Mouse (Mus musculus): ENCODE results near the gene Rbm7. TPM values are rescaled to one million over a fixed set of nuclear protein-coding genes. Genes with fewer than 3 reads are reported as not detected.
A peak's percentile ranks its signal among the peaks of the same experiment; 100 is the strongest.
"Not testable (repeated sequence)": the region's sequence is repeated elsewhere in the genome, so short reads cannot be mapped to it uniquely, and the experiment has no call there.

Rbm7 gene
- 70.2 and 76.3 TPM in 2 replicates for polyA plus RNA-seq (2015; fragmentation: Nextera tagmentation; extraction: Ambion mirVana)

DNA sequence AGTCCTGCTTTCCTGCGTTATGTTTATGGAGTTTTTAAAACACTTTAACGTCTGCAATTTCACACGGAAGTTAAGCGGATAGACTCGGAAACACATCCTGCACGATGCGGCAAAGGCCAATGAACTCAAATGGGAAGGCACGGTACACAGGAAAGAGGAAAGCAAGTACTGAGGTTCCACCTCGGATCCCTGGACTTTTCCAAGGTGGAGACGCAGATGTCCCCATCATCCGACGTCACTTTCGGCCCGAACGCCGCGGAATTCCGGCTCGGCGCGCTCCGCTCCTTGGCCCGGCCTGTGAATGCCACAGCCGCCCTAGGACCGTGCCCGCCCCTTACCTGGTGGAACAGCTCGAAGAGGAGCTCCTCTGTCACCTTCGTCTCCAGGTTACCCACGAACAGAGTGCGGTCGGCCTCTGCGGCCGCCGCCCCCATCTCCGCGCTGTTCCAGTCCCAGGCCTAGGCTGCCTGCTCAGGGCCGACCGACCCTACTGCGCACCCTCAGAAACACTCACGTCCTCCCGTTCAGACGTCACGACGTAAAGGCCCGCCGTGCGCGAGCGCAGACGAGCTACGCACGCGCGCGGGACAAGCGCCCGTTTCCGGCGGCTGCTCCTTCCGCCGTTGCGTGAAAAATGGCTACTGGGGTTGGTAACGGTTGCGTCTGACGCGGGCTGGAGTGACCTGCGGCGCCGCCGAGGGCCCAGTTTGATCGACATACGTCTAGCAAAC is at the start of gene Rbm7, which contains the start of gene Gm5617:
Gene Rbm7, minus strand, starts transcription at position 483 of the 731 bp plus-strand sequence.
Gene Gm5617, plus strand, starts transcription at position 626 of the 731 bp plus-strand sequence.
- no peaks in the 10 kb centered on the region for H3K9me3 ChIP-seq
- H3K27ac ChIP-seq: peak within 1 kb of the TSS; percentile 90
- no peaks in the 10 kb centered on the region for H3K27me3 ChIP-seq (replicated peaks)
- H3K4me1 ChIP-seq: peaks cover 22% of the 10 kb centered on the region
- peak within 1 kb of the TSS; percentile 61 for H3K4me3 ChIP-seq
- under 1% methylated on average over 72 of the region's 72 CpGs for WGBS
- ATAC-seq (replicated peaks): peak; percentile 100
- peak within 1 kb of the TSS; percentile 69 for H3K4me2 ChIP-seq
- peaks cover 19% of the 10 kb centered on the region for H3K36me3 ChIP-seq (replicated peaks)
- peak within 1 kb of the TSS; percentile 72 for H3K9ac ChIP-seq

DNA sequence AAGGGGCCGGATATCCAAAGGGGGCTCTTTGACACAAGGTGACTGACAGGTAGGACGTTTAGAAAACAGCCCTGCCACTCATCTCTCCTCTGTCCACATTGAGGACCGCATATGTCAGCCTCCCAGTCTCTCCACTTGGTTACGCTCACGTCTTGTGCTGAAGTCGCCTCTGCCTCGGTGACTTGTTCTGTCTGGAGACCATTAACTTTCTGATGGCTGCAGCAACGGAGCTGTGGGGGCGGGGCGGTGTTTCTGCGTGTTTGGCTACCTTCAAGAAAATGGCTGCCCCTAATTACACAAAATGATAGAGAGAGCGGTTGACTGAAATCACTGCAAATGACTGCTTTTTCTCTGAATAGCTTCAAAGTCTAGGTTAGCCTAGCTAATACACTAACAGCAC is 43.6 kb upstream of the Rbm7 start:
- WGBS: 12% methylated on average over 12 of the region's 12 CpGs
- H3K4me1 ChIP-seq: peaks cover 10% of the 10 kb centered on the region
- ATAC-seq (replicated peaks): no peak
- no peaks in the 10 kb centered on the region for H3K36me3 ChIP-seq (replicated peaks)
- peak overlapping the region; percentile 17; the same call in 1 of the 2 replicates for H3K27ac ChIP-seq
- H3K4me2 ChIP-seq: peak overlapping the region; percentile 49
- H3K4me3 ChIP-seq: peak overlapping the region; percentile 22
- no peaks in the 10 kb centered on the region; the same call in 1 of the 2 replicates for H3K9me3 ChIP-seq
- 0 out of 2 replicates have a peak overlapping the region, but pooled peaks have one; percentile 21 for H3K9ac ChIP-seq
- no peaks in the 10 kb centered on the region for H3K27me3 ChIP-seq (replicated peaks)

DNA sequence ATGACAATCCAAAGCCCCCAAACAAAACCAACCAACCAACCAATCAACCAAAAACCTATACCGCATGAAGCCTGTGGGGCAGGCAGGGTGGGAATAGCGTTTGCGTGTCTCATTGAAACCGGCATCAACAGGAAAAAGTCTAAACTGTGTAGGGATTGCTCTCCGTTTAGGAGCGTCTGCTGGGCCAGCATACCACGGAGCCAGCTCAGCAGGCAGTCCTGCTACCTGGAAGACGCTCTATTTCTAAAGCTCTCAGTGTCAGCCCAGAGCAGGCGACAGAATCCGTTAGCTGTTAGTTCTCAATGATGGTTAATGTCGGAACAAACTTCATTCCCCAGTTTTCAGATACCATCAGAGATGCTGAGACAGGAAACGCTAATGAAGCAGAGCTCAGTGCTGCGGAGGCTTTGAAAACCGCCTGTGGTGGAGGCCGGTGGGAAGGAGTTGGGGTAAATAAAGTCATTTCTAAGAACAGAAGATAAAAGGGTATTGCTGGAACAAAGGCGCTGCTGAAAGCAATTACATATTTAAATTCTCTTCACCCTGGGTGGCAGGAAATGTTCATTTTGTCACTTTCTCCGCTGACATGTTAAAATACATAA is 43.0 kb upstream of the Rbm7 start:
- H3K27me3 ChIP-seq (replicated peaks): no peaks in the 10 kb centered on the region
- H3K9me3 ChIP-seq: no peaks in the 10 kb centered on the region; the same call in 1 of the 2 replicates
- no peaks in the 10 kb centered on the region for H3K36me3 ChIP-seq (replicated peaks)
- no peak; the same call in 1 of the 2 replicates for ATAC-seq (replicated peaks)
- H3K4me1 ChIP-seq: peaks cover 10% of the 10 kb centered on the region
- H3K4me3 ChIP-seq: peak overlapping the region; percentile 22
- H3K4me2 ChIP-seq: peak overlapping the region; percentile 49
- peak overlapping the region; percentile 46; the same call in 1 of the 2 replicates for H3K27ac ChIP-seq
- H3K9ac ChIP-seq: peak overlapping the region; percentile 28
- under 1% methylated on average over 17 of the region's 17 CpGs for WGBS

DNA sequence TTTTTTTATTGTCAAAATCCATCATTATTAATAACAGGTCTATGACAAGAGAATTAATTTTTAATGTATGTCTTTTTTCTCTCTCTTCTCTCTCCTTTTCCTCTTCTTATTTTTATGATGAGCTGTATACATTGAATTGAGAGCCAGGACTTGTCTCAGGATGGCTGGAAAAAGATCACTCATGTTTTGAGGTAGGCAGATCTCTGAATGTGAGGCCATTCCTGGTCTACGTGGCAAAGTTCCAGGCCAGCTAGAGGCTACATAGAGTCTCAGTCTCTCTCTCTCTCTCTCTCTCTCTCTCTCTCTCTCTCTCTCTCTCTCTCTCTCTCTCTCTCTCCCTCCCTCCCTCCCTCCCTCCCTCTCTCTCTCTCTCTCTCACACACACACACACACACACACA is 42.5 kb upstream of the Rbm7 start:
- not testable (repeated sequence) for H3K9ac ChIP-seq; H3K4me3 ChIP-seq; H3K36me3 ChIP-seq (replicated peaks); H3K9me3 ChIP-seq; H3K27ac ChIP-seq; ATAC-seq (replicated peaks); H3K27me3 ChIP-seq (replicated peaks)
- H3K4me2 ChIP-seq: peak overlapping the region; percentile 49; the same call in 1 of the 2 replicates
- H3K4me1 ChIP-seq: peaks cover 10% of the 10 kb centered on the region
- WGBS: 27% methylated on average over 1 of the region's 1 CpGs

DNA sequence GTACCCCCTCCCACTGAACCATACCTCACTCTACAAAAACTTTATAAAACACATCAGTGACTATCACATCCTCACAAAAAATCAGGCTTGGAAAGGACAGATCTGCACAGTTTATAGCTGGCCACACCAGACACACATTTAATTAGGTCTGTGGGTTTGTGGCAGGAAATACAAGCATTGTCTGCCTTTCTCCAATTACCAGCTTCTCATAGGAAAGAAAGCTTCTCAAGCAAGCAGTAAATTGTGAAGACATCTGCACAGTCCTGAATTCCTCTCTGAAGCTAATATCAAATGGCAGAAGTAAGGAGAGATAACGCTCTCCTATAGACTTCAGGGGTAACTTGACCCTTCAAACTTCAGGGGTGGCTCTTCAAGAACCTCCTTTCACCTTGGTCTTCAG is 41.3 kb upstream of the Rbm7 start:
- Histone ChIP-seq H3K9me3 (no peaks in the 10 kb centered on the region), H3K4me1 (peaks cover 10% of the 10 kb centered on the region), H3K9ac (no peak overlapping the region), H3K4me2 (no peak overlapping the region), H3K27me3 (replicated peaks) (no peaks in the 10 kb centered on the region), H3K27ac (no peak overlapping the region), H3K4me3 (no peak overlapping the region), H3K36me3 (replicated peaks) (no peaks in the 10 kb centered on the region)
- 83% methylated on average over 1 of the region's 1 CpGs for WGBS
- no peak for ATAC-seq (replicated peaks)

DNA sequence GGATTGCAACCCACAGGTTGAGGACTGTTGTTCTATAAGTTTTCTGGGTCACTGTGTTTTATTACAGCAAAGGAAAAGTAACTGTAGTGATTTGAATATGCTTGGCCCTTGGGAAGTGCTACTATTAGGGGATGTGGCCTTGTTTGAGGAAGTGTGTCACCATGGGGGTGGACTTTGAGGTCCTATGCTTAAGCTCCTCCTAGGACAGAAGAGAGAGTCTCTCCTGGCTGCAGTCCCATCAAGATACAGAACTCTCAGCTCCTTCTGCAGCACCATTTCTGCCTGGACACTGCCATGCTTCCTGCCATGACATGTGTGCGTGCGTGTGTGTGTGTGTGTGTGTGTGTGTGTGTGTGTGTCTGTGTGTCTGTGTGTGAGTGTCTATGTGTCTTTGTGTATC is 37.6 kb upstream of the Rbm7 start:
- Histone ChIP-seq H3K4me3 (no peak overlapping the region), H3K27ac (no peak overlapping the region), H3K4me2 (no peak overlapping the region), H3K36me3 (replicated peaks) (no peaks in the 10 kb centered on the region), H3K9ac (no peak overlapping the region), H3K9me3 (no peaks in the 10 kb centered on the region), H3K4me1 (no peaks in the 10 kb centered on the region), H3K27me3 (replicated peaks) (no peaks in the 10 kb centered on the region)
- no peak for ATAC-seq (replicated peaks)
- WGBS: 97% methylated on average over 2 of the region's 2 CpGs

DNA sequence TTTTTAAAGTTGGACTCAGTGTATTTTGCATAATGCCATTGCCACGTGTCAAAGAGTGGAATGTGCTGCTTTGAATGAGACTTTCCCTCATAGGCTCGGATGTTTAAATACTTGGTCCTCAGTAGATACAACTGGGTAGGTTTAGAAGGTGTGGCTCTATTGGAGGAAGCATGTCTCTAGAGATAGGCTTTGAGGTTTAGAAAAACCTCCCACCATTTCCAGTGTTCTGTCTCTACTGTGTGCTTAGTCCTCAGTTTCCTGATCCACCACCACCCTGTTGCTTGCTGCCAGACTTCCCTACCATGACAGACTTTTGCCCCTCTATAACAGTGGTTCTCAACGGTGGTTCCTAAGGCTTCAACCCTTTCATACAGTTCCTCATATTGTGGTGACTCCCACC is 37.1 kb upstream of the Rbm7 start:
- no peaks in the 10 kb centered on the region for H3K4me1 ChIP-seq
- H3K27ac ChIP-seq: no peak overlapping the region
- H3K27me3 ChIP-seq (replicated peaks): no peaks in the 10 kb centered on the region
- ATAC-seq (replicated peaks): no peak
- no peak overlapping the region for H3K4me2 ChIP-seq
- H3K36me3 ChIP-seq (replicated peaks): no peaks in the 10 kb centered on the region
- no peaks in the 10 kb centered on the region for H3K9me3 ChIP-seq
- WGBS: 60% methylated on average over 3 of the region's 3 CpGs
- H3K4me3 ChIP-seq: no peak overlapping the region
- H3K9ac ChIP-seq: no peak overlapping the region

DNA sequence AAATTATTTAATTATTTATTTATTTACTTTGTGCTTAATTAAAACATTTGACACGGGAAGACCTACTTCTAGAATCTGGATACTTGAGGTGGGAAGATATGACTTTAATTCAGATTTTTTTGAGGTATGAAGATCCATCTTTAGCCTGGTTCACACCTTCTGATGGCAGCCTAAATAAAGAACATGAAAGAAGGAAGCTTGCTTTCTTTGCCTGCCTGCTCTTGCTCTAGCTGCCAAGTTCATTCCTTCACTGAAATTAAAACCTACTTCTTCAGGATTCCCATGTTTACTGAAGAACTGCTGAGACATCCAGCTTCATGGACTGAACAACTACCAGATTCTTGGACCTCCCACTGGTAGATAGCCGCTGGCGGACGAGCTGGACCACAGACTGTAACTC is 36.2 kb upstream of the Rbm7 start:
- Histone ChIP-seq H3K9me3 (no peaks in the 10 kb centered on the region), H3K27ac (no peak overlapping the region), H3K4me2 (no peak overlapping the region), H3K36me3 (replicated peaks) (no peaks in the 10 kb centered on the region), H3K4me3 (no peak overlapping the region), H3K4me1 (no peaks in the 10 kb centered on the region), H3K27me3 (replicated peaks) (no peaks in the 10 kb centered on the region), H3K9ac (no peak overlapping the region)
- ATAC-seq (replicated peaks): no peak
- WGBS: 89% methylated on average over 4 of the region's 4 CpGs

DNA sequence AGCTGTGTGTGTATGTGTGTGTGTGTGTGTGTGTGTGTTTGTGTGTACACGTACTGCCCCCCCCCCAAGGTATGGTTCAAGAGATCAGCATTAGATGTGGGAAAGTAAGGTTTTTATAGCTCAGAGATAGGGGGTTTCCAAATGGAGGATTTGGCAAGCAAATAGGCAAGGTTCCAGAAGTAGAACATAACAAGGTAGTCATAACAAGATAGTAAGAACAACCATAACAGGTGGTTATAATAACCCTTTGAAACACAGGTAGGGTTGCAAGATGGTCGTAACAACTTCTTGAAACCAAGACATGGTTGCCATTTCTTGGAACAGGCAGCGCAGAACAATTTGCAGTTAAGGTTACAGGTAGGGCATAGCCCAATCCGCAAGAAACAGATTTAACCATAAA is 31.4 kb upstream of the Rbm7 start:
- H3K9ac ChIP-seq: no peak overlapping the region
- no peaks in the 10 kb centered on the region for H3K4me1 ChIP-seq
- H3K4me3 ChIP-seq: no peak overlapping the region
- no peak overlapping the region for H3K27ac ChIP-seq
- H3K36me3 ChIP-seq (replicated peaks): no peaks in the 10 kb centered on the region
- ATAC-seq (replicated peaks): no peak
- H3K4me2 ChIP-seq: no peak overlapping the region
- H3K27me3 ChIP-seq (replicated peaks): no peaks in the 10 kb centered on the region
- 95% methylated on average over 4 of the region's 4 CpGs for WGBS
- no peaks in the 10 kb centered on the region for H3K9me3 ChIP-seq

DNA sequence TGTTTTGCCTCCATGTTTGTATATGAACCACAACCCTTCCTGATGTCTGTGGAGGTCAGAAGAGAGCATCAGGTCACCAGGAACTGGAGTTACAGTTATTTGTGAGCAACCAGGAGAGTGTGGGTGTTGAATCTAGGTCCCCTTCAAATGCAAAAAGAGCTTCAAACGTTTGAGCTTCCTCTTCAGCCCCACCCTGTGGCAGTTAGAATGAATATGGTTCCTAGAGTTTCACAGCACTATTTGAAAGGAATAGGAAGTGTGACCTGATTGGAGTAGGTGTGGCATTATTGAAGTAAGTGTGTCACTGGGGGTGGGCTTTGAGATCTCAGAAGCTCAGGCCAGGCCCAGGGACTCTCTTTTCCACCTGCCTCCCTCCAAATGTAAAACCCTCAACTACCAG is 30.5 kb upstream of the Rbm7 start:
- Histone ChIP-seq H3K4me2 (no peak overlapping the region), H3K36me3 (replicated peaks) (no peaks in the 10 kb centered on the region), H3K4me3 (no peak overlapping the region), H3K27ac (no peak overlapping the region), H3K9ac (no peak overlapping the region), H3K27me3 (replicated peaks) (no peaks in the 10 kb centered on the region), H3K4me1 (no peaks in the 10 kb centered on the region), H3K9me3 (no peaks in the 10 kb centered on the region)
- 26% methylated on average over 1 of the region's 1 CpGs for WGBS
- ATAC-seq (replicated peaks): no peak

DNA sequence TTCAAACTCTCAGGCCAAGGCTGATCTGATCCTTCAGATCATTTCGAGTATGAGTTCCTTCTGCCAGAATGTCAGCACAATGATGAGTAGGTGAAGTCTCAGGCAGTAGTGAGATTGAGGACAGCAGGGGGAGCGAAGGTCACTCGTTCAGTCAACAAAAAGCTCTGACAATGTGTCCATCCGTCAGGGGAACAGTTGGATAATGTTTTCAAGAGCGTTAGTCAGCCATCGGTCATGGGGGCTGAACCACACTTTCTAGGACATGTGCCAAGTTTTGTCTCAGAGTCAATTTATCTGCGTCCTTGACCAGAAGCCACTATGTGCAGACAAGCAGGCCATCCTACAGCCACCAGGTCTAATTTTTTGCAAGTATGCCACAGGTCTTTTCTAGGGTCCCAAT is 25.3 kb upstream of the Rbm7 start:
- 55% methylated on average over 5 of the region's 7 CpGs for WGBS
- H3K4me3 ChIP-seq; H3K27me3 ChIP-seq (replicated peaks); H3K27ac ChIP-seq; ATAC-seq (replicated peaks); H3K36me3 ChIP-seq (replicated peaks); H3K4me2 ChIP-seq; H3K9me3 ChIP-seq; H3K9ac ChIP-seq: not testable (repeated sequence)
- H3K4me1 ChIP-seq: peaks cover 11% of the 10 kb centered on the region; the same call in 1 of the 2 replicates

DNA sequence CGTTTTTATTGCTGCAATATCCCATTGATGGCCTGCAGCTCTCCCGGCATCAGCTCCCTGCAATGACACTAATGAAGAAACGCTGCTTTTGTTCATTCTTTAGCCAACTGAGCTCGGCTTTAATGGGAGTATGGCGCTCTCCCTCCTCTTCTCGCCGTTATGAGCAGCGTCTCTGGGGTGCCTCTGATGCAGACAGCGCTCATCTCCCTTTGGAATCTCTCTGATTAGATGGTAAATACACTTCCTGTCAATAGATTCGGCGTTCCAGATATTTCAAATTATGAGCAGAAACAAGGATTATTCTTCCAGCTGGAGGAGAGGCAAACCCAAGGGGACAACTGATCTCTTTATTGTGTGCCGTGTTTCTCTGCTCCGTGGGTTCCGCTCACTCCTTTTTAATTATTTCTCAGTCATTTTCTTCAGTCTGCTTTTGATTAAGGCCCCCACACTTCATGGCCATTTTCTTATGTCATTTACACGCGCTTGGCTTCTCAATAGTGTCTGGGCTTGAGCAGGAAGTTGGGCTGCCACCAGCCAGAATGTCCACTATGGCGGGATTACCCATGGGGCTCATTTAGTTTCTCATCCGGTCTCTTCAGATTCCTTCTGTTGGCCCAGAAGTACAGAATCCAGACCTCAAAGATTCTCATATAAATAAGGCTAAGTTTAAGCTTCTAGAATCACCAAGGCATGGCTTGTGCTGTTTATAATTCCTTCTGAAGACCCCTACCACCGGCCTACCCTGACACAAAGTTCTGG is 22.5 kb upstream of the Rbm7 start:
- Histone ChIP-seq H3K4me2 (peak overlapping the region; percentile 29), H3K27me3 (replicated peaks) (no peaks in the 10 kb centered on the region), H3K9ac (0 out of 2 replicates have a peak overlapping the region, but pooled peaks have one; percentile 18), H3K9me3 (no peaks in the 10 kb centered on the region), H3K4me3 (0 out of 2 replicates have a peak overlapping the region, but pooled peaks have one; percentile 5), H3K27ac (peak overlapping the region; percentile 61), H3K36me3 (replicated peaks) (no peaks in the 10 kb centered on the region), H3K4me1 (peaks cover 11% of the 10 kb centered on the region; the same call in 1 of the 2 replicates)
- no peak for ATAC-seq (replicated peaks)
- WGBS: 43% methylated on average over 19 of the region's 19 CpGs

Measured in midbrain, embryonic 15.5 days (tissue).